Mouse (Mus musculus): ENCODE measurements around the gene Hoxd3. TPM values are rescaled to one million over a fixed set of nuclear protein-coding genes. Genes with fewer than 3 reads are reported as not detected.

Hoxd3 gene
- polyA plus RNA-seq, 1 experiment from 2014 or later, result 0.21 TPM

DNA sequence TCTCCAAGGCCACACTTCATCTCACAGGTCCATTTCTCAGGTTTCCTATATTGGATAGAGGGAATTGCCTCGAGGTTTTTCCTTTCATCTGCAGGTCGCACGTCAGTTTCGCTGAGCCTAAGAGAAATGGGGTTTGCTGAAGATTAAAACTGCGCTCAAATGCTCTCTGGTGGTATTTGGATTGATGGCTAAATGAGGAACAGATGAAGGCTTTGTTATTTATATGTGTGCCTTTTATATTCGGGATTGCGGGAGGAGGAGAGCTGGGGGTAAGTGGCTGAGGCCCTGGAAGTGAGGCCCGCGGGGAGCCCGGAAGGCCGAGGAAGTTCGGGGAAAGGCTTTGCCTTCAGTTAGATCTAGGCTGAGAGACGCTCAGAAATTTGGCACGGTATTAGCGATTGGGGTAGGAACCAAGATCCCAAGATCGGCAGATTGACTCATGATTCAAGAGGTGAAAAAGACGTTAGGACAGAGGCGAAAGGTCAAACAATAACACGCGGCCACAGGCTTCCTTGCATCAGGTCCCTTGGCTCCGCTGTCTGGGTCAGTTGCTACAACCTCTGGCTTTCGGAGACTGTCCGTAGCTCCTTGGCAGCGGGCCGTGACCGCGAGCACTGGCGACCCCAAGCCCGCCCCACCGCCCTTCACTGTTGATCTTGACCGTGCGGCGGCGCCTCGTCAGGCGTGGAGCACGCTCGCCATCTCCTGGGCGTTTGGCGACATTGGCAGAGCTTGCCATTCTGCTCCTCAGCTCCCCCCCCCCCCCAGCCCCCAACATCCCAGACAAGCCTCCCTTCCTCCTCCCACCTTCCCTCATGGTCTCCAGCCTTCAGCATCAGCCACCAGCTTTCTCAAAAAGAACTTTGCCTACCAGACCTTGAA lies 39.0 kb upstream of the Hoxd3 start:
- Histone ChIP-seq H3K9ac (no peak overlapping the region), H3K27me3 (replicated peaks) (peaks cover 97% of the 10 kb centered on the region), H3K27ac (no peak overlapping the region), H3K9me3 (no peaks in the 10 kb centered on the region), H3K4me2 (peak overlapping the region; percentile 47), H3K36me3 (replicated peaks) (no peaks in the 10 kb centered on the region), H3K4me3 (peak overlapping the region; percentile 21), H3K4me1 (peaks cover 11% of the 10 kb centered on the region)
- WGBS, result 2% methylated on average over 40 of the region's 40 CpGs
- ATAC-seq (replicated peaks), result peak; percentile 37; the same call in 1 of the 2 replicates

DNA sequence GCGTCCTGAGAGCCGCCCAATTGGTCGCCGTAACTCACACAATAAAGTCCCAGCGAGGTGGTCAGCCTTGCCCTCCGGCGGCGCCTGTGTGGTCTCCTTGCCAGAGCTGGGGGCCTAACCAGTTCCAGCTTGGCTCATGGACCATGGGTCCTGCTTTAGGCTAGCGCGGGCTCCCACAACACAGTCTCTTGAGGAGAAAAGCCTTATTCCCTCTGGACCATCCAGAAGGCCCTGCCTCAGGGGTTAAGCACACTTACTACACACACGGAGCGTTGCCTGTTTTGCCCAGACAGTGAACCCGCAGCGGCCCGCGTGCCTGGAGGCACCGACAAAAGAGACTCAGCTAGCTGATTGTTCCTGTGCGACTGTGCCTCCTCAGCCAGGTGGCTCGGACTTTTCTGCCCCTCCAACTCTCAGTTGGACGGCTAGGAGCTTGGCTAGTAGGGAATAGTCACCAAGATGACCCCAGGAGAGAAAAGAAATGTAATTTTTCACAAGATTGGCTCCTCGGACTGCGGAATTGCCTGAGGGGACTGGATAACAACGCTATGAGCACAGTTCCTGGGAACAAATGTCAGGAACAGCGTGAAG lies 37.8 kb upstream of the Hoxd3 start:
- Histone ChIP-seq H3K27me3 (replicated peaks) (peaks cover 97% of the 10 kb centered on the region), H3K9me3 (no peaks in the 10 kb centered on the region), H3K27ac (no peak overlapping the region), H3K4me1 (peaks cover 4% of the 10 kb centered on the region; the same call in 1 of the 2 replicates), H3K4me3 (no peak overlapping the region), H3K4me2 (no peak overlapping the region), H3K36me3 (replicated peaks) (no peaks in the 10 kb centered on the region), H3K9ac (no peak overlapping the region)
- 2% methylated on average over 24 of the region's 24 CpGs for WGBS
- no peak for ATAC-seq (replicated peaks)

DNA sequence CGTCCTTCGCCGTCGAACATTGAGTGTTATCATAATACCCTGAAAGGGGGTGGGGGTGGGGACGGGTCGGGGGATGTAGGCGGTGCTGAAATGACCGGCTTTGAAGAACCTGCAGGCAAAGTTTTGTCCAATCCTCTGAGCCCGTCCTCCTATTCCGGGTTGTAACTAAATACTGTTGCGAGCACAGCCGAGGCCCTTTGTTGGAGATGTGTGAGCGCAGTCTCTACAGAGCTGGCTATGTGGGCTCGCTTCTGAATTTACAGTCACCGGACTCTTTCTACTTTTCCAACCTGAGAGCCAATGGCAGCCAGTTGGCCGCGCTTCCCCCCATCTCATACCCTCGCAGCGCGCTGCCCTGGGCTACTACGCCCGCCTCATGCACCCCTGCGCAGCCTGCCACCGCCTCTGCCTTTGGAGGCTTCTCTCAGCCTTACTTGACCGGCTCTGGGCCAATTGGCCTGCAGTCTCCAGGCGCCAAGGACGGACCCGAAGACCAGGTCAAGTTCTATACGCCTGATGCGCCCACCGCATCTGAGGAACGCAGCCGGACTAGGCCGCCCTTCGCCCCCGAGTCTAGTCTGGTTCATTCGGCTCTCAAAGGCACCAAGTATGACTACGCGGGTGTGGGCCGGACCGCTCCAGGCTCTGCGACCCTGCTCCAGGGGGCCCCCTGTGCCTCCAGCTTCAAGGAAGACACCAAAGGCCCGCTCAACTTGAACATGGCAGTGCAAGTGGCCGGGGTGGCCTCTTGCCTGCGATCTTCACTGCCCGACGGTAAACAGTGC lies 36.7 kb upstream of the Hoxd3 start, which contains the start of gene Hoxd12:
TSS of gene Hoxd12 (plus strand) at position 133 of the 785 bp plus-strand sequence.
- Histone ChIP-seq H3K4me2 (no peak within 1 kb of the TSS), H3K9ac (no peak within 1 kb of the TSS), H3K4me1 (peaks cover 4% of the 10 kb centered on the region; the same call in 1 of the 2 replicates), H3K36me3 (replicated peaks) (no peaks in the 10 kb centered on the region), H3K4me3 (no peak within 1 kb of the TSS), H3K27ac (no peak within 1 kb of the TSS), H3K9me3 (no peaks in the 10 kb centered on the region), H3K27me3 (replicated peaks) (peaks cover 97% of the 10 kb centered on the region)
- 3% methylated on average over 47 of the region's 47 CpGs for WGBS
- no peak for ATAC-seq (replicated peaks)

DNA sequence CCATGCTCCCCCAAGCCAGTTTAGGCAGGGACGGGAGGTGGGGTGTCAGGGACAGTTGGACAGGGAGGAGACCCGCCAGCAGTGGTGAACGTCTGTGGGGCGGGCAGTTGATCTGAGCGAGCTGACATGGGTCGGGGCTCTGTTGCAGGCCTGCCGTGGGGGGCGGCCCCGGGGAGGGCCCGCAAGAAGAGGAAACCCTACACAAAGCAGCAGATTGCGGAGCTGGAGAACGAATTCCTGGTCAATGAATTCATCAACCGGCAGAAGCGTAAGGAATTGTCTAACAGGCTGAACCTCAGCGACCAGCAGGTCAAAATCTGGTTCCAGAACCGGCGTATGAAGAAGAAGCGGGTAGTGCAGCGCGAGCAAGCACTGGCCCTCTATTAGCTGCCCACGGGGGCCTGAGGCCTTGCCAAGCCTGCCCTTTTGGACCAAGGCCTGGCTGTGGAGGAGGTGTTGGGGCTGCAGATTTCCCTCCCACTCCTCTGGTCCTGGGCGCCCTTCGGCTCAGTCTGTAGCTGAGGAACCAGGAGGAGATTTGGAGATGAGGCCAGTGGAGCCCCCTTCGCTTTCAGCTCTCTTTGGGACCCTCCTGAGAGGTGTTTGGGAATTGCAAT lies 36.0 kb upstream of the Hoxd3 start:
- H3K36me3 ChIP-seq (replicated peaks), result no peaks in the 10 kb centered on the region
- ATAC-seq (replicated peaks), result no peak
- H3K9ac ChIP-seq, result no peak overlapping the region
- H3K4me2 ChIP-seq, result no peak overlapping the region
- H3K4me1 ChIP-seq, result peaks cover 4% of the 10 kb centered on the region; the same call in 1 of the 2 replicates
- peaks cover 99% of the 10 kb centered on the region for H3K27me3 ChIP-seq (replicated peaks)
- WGBS, result 4% methylated on average over 24 of the region's 24 CpGs
- H3K4me3 ChIP-seq, result no peak overlapping the region
- no peak overlapping the region for H3K27ac ChIP-seq
- H3K9me3 ChIP-seq, result no peaks in the 10 kb centered on the region

DNA sequence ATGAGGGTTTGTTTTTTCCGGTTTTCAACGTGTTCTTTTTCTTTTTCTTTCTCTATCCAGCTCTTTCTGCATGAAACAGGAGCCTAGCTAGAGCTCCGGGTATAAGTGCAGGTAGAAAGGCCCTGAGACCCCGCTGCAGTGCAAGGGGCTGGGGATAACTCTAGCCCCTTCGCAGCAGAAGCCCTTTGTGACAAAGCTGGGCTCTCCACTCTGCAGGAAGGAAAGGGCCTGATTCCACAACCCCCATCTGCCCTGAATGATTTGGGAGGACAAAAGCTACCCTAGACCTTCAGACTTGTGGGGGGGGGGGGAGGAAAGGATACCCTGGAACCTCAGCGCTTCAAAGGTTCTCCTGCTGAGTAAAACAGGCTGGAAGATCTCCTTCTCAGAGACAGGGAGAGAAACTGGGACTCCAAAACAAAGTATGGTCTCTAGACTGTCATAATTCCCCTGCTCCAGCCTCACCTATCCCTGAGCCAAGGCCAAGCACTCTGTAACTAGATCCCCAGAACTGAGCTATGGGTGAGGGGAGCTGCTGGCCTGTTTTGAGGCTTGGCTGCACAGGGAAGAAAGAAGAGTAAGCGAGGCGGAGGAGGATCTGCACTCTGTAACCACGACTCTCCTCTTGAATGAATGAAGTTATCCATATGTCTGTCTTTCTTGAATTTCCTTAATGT lies 35.2 kb upstream of the Hoxd3 start:
- Histone ChIP-seq H3K9ac (no peak overlapping the region), H3K9me3 (no peaks in the 10 kb centered on the region), H3K27ac (no peak overlapping the region), H3K4me3 (no peak overlapping the region), H3K4me1 (peaks cover 4% of the 10 kb centered on the region; the same call in 1 of the 2 replicates), H3K36me3 (replicated peaks) (no peaks in the 10 kb centered on the region), H3K4me2 (no peak overlapping the region), H3K27me3 (replicated peaks) (peaks cover 100% of the 10 kb centered on the region)
- no peak for ATAC-seq (replicated peaks)
- WGBS, result 2% methylated on average over 9 of the region's 9 CpGs

DNA sequence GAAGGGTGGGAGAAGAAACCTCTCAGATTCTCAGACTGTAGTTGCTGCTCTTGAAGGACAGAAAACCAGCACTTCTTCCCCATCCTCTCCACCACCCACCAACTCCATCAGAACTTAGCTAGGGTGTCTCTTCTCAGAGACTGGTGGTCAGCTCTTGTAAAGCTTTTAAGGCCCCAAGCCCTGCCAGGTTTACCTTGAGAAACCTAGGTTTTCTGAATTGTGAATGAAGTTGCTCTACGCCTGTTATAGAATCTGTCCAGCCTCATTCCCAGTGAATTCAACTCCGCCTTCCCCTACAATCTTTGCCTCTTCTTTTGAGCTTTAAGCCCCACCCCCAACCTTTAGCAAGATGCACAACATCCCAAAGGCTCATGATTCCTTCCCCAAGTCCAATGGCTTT lies 34.6 kb upstream of the Hoxd3 start:
- no peak overlapping the region for H3K4me3 ChIP-seq
- 14% methylated on average over 2 of the region's 2 CpGs for WGBS
- ATAC-seq (replicated peaks), result no peak

DNA sequence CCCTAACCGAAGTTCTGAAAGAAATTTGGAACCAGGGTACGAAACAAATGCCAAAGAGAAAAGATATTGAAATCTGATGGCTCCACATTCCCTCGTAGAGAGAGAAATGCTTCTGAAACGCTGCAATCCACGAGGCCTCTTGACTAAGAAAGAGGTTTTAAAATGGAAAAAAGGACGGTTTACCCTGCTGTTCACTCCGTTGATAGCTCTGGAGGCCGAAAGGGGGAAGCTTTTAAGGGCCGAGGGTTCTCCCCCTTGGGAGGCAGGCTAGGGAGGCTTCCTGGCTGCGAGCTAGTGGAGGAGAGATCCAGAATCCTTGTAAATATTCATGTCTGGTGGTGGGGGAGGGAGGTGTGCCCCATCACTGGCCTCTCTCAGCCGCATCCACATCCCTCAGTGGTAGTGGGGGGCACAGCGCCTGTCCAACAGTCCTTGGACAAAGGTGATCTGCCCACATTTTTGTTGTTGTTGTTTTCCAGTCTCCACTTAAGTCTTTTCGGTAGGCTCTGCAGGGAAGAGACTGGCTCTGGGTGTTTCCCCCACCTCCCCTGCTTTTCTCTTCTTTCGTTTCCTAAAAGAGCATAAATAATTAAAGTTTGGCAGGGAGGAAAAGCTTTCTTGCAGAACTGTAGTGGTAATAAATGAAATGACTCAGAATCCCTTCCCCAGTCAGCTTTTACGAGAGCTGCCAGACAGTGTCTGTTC lies 32.7 kb upstream of the Hoxd3 start, which contains the start of gene Hoxd11:
TSS of gene Hoxd11 (plus strand) at position 667 of the 705 bp plus-strand sequence.
- no peaks in the 10 kb centered on the region for H3K9me3 ChIP-seq
- no peaks in the 10 kb centered on the region for H3K36me3 ChIP-seq (replicated peaks)
- no peak for ATAC-seq (replicated peaks)
- H3K4me1 ChIP-seq, result peaks cover 10% of the 10 kb centered on the region; the same call in 1 of the 2 replicates
- no peak within 1 kb of the TSS for H3K4me3 ChIP-seq
- peaks cover 99% of the 10 kb centered on the region for H3K27me3 ChIP-seq (replicated peaks)
- no peak within 1 kb of the TSS for H3K4me2 ChIP-seq
- H3K27ac ChIP-seq, result no peak within 1 kb of the TSS
- H3K9ac ChIP-seq, result no peak within 1 kb of the TSS
- WGBS, result 1% methylated on average over 15 of the region's 15 CpGs

More for the DNA sequence above, 34.6 kb upstream of the Hoxd3 start:
- no peak overlapping the region for H3K27ac ChIP-seq
- H3K27me3 ChIP-seq (replicated peaks), result peaks cover 100% of the 10 kb centered on the region
- peaks cover 7% of the 10 kb centered on the region; the same call in 1 of the 2 replicates for H3K4me1 ChIP-seq
- H3K36me3 ChIP-seq (replicated peaks), result no peaks in the 10 kb centered on the region
- no peak overlapping the region for H3K9ac ChIP-seq
- H3K9me3 ChIP-seq, result no peaks in the 10 kb centered on the region
- H3K4me2 ChIP-seq, result no peak overlapping the region

DNA sequence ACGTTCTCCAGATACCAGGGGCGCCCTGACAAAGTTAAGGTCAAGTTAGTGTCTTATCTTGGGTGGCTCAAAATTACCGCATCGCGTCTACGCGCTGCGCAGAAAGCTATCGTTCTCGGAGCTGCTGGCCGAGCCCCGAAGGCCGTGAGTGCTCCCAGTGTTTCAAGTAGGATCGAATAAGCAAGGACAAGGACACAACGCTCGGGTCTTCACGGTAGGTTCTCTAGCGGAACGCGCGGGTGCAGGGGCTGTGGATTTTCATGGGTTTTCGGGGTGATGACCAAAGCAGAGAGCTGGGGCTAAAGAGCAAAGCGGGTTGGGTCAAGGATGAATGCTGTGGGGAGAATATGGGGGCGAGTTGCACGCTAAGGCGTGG lies 32.1 kb upstream of the Hoxd3 start:
- Histone ChIP-seq H3K4me3 (no peak overlapping the region), H3K27ac (no peak overlapping the region), H3K9me3 (no peaks in the 10 kb centered on the region), H3K36me3 (replicated peaks) (no peaks in the 10 kb centered on the region), H3K27me3 (replicated peaks) (peaks cover 99% of the 10 kb centered on the region), H3K4me1 (peaks cover 10% of the 10 kb centered on the region; the same call in 1 of the 2 replicates), H3K4me2 (no peak overlapping the region), H3K9ac (no peak overlapping the region)
- 2% methylated on average over 26 of the region's 26 CpGs for WGBS
- ATAC-seq (replicated peaks), result no peak

DNA sequence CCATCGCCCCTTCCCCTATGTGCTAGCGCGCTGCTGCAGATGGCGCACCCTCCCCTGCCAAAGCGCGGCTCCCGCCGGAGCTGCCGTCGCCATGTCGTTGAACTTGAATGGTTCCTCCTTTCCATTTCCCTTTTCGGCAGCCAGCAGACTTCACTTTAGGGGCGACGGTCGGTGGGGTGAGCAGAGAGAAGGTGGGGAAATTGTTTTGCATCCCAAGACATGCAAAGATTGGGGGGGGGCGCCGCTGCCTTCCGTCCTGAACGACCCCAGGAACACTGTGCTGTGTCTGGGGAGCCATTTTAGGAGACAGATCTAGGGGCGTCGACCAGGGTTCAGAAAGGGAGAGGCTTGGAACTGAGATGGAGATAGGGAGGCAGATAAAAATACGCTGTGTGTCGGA lies 31.7 kb upstream of the Hoxd3 start:
- no peaks in the 10 kb centered on the region for H3K9me3 ChIP-seq
- ATAC-seq (replicated peaks), result no peak
- no peak overlapping the region for H3K27ac ChIP-seq
- no peak overlapping the region for H3K9ac ChIP-seq
- H3K4me1 ChIP-seq, result peaks cover 10% of the 10 kb centered on the region; the same call in 1 of the 2 replicates
- H3K27me3 ChIP-seq (replicated peaks), result peaks cover 99% of the 10 kb centered on the region
- no peaks in the 10 kb centered on the region for H3K36me3 ChIP-seq (replicated peaks)
- H3K4me2 ChIP-seq, result no peak overlapping the region
- no peak overlapping the region for H3K4me3 ChIP-seq
- under 1% methylated on average over 23 of the region's 23 CpGs for WGBS

DNA sequence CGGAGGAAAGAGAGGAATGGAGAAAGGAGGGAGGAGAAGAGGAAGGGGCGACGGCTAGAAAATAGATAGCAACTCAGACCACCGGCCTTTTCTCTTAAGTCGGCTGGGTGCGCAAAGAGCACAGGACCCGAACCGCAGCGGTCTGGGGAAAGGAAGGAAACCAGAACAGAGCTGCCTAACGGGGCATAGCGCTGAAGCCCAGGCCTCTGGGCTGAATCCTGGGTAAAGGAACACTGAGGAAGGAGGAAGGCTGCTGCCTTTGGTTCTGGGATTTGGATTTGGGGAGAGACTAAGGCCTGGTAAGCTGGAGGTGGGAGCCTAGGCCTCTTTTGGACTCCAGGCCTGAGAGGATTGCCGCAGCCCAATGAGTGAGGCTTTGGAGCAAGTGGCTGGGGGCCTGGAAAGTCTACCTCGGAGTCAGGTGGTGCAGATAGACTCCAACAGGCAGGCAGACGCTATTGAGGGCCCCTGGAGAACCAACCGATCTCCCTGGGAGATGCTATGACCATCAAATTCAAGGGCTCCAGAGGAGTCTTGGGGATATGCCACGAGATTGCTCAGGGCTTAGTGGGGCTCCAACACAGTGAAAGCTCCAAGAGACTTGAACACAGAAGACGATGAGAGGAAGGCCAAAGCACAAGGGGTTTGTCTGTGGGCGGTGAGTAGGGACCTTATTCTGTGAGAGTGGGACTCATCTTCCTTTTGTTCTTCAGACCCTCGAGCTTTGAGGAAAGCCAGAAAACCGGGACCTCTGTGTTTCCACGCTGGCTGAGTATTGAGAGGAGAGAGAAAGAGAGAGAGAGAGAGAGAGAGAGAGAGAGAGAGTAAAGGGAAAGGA lies 30.9 kb upstream of the Hoxd3 start:
- Histone ChIP-seq H3K27ac (no peak overlapping the region), H3K36me3 (replicated peaks) (no peaks in the 10 kb centered on the region), H3K9ac (no peak overlapping the region), H3K4me1 (peaks cover 10% of the 10 kb centered on the region; the same call in 1 of the 2 replicates), H3K4me3 (no peak overlapping the region), H3K27me3 (replicated peaks) (peaks cover 98% of the 10 kb centered on the region), H3K4me2 (no peak overlapping the region), H3K9me3 (no peaks in the 10 kb centered on the region)
- ATAC-seq (replicated peaks), result no peak
- WGBS, result under 1% methylated on average over 21 of the region's 21 CpGs
